Mouse (Mus musculus) testis, postnatal 10 days (tissue): ENCODE measurements around the gene Trex1.
A peak's percentile ranks its signal among the peaks of the same experiment; 100 is the strongest.

Experiments
- DNase-seq: peaks from one replicate; pipeline ENCODE4 v3.0.0; 2021; ENCODE audit warnings: low spot score

Trex1 gene

GRCm38 (mm10) chr9:109016973-109017604 is 42.4 kb downstream of the Trex1 start:
- DNase-seq: peak; percentile 33

GRCm38 (mm10) chr9:109015397-109015796 is 44.1 kb downstream of the Trex1 start:
- peak; percentile 30 for DNase-seq

- no peak for DNase-seq
These were observed 49.2 kb downstream of the Trex1 start for GRCm38 (mm10) chr9:109010316-109010690.

DNA sequence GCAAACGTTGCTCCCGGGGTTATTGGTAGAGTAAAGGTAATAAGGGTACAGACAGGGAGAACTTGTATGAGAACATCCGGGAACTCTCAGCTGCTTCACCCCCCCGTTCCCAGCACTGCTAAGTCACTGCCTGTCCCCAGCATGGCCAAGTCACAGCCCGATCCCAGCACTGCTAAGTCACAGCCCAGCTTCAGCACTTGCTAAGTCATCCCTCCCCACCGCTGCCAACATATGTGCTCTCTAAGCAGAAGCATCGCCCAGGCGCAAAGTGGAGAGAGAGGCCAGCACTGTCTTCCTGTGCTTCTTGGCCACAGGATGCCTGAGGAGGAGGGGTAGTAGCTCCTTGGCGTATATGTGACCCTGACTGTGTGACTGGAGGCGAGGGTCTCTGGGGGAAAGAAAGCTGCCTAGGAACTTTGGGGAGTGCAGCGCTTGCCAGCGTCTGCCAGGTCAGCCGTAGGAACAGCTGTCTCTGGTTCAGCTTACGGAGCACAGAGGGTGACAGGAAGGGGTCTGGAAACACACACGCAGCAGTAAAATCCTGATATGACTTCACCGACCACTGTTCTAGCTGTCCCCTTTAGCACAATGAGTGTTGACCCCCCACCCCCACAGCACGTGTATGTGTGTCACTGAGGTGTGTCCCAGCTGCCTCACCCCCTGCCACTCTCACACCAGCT is 49.8 kb downstream of the Trex1 start:
- peak; percentile 55 for DNase-seq

DNA sequence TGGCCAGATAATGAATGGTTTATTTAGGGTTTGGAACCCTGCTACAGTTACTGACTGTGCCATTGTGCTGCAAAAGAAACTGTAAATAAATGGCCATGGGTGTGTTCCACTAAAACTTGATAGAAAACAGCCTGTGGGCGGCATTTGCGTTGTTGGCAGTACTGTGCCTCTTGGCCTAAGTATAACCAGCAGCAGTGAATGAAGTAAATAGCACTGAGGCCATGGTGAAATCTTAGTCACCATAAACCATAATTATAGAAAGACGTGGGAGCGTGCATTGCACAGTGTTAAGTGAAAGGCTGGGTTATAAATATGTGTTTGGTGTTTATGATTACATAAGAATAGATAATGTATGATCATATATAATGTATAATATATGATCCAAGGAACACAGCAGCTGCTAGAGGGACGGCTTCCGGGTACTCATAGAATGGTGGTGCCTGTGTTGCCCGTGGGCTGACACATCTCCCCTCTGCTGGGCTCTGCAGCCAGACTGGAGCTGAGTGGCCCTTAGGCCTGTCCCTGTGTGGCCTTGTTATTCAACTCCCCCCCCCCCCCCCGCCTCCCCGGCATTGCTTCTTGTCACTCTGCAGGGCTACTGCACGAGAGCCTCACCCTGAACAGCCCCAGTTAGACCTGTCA is 50.4 kb downstream of the Trex1 start:
- DNase-seq: no peak

DNA sequence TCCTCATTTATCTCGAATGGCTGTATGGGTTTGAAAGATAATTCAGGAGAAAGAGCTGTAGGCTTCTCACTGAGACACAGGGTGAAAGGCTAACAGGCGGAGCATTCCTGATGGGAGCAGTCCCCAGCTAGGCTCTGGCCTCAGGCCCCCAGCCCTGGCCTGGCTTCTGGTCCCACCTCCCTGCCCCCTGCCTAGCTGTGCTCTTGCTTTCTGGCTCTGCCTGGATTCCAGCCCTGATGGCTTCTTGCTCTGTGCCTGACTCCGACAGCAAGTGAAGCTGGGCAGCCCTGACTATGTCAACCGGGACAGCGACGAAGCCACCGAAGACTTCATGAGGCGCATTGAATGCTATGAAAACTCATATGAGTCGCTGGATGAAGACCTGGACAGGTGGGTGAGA is 51.5 kb downstream of the Trex1 start:
- no peak for DNase-seq
